Comparison of ENCODE assay signal across 7 mouse cellular contexts in the genomic region with DNA sequence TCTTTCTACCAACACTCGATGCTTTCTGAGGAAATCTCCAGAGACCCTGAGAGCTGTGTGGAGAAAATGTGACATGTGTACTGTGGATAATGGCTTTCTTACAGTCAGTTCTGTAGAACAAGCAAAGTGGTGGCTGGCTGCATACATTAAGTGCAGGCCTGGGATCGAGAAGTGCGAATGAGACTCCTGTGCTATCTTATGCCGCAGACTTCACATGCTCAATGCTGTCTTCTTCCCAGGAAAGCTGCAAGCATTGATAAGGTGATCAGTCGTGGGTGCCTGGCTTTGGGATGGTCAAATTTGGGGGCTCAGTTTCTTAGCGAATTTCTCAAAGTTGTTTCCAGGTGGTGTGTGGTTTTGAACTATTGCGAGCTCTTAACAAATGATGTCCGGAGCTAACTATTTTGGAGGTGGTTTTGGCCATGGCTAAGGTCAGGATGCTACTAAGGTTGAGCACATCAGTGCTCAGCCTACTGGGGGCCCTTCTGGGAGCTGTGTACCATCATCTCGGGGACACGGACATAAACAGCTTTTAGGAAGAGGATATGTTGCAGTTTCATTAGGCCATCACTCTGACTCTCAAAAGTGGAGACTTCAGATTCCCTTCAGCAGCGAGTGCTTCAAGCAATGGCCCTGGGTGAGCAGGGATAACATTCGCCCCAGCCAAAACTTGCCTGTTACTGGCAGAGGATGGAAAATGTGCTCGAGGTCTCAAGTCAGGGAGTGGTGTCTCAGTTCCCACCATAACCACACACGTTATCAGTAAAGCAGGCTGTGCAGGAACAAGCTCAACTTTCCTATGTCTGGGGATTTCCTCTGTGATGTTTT.
A peak's percentile ranks its signal among the peaks of the same experiment; 100 is the strongest.
DNase-seq lines count a peak whose midpoint lies in the region; ATAC-seq lines count a peak whose summit lies in the region.

No protein-coding gene starts in this region.

- H3K36me3 ChIP-seq in midbrain, embryonic 10.5 days = no peaks in the 10 kb centered on the region
- H3K36me3 ChIP-seq in midbrain, embryonic 11.5 days (ENCODE audit: control insufficient read depth, insufficient read depth, low read length) = no peaks in the 10 kb centered on the region
- no peaks in the 10 kb centered on the region for H3K36me3 ChIP-seq in heart, embryonic 16.5 days (ENCODE audit: control insufficient read depth, insufficient read depth)

- H3K27ac ChIP-seq in midbrain, embryonic 10.5 days (replicated peaks) = peak overlapping the region; percentile 67
- no peak overlapping the region for H3K27ac ChIP-seq in midbrain, embryonic 11.5 days (ENCODE audit: low read depth, low read length)
- H3K27ac ChIP-seq in heart, embryonic 16.5 days (ENCODE audit: low read length) = peak overlapping the region; percentile 41

- H3K4me1 ChIP-seq in midbrain, embryonic 10.5 days = peaks cover 15% of the 10 kb centered on the region
- no peaks in the 10 kb centered on the region; the same call in 1 of the 2 replicates for H3K4me1 ChIP-seq in midbrain, embryonic 11.5 days (ENCODE audit: control insufficient read depth, insufficient read depth, low read length)
- peaks cover 8% of the 10 kb centered on the region for H3K4me1 ChIP-seq in heart, embryonic 16.5 days (ENCODE audit: control insufficient read depth, insufficient read depth, low read length)

- no peak for ATAC-seq in midbrain, embryonic 11.5 days (ENCODE audit: low FRiP score)
- ATAC-seq in heart, embryonic 16.5 days (replicated peaks; ENCODE audit: extremely low read depth, insufficient read depth, low FRiP score) = peak; percentile 49; the same call in 1 of the 2 replicates

- 74% methylated on average over 14 of the region's 14 CpGs for WGBS in midbrain, embryonic 10.5 days
- WGBS in midbrain, embryonic 11.5 days = 69% methylated on average over 14 of the region's 14 CpGs
- WGBS in heart, embryonic 16.5 days = 55% methylated on average over 14 of the region's 14 CpGs

- H3K9ac ChIP-seq in midbrain, embryonic 11.5 days (ENCODE audit: low read length) = no peak overlapping the region
- H3K9ac ChIP-seq in heart, embryonic 16.5 days (ENCODE audit: low read length) = no peak overlapping the region

- no peak overlapping the region for H3K4me2 ChIP-seq in midbrain, embryonic 11.5 days
- no peak overlapping the region for H3K4me2 ChIP-seq in heart, embryonic 16.5 days (ENCODE audit: low read depth, low read length)

- H3K27me3 ChIP-seq in midbrain, embryonic 10.5 days (ENCODE audit: low read depth, poor library complexity, severe bottlenecking) = no peaks in the 10 kb centered on the region
- H3K27me3 ChIP-seq in midbrain, embryonic 11.5 days (ENCODE audit: control insufficient read depth, insufficient read depth, low read length) = no peaks in the 10 kb centered on the region
- H3K27me3 ChIP-seq in heart, embryonic 16.5 days (ENCODE audit: control insufficient read depth, insufficient read depth, low read length) = no peaks in the 10 kb centered on the region

- no peak overlapping the region for H3K4me3 ChIP-seq in midbrain, embryonic 10.5 days
- no peak overlapping the region for H3K4me3 ChIP-seq in midbrain, embryonic 11.5 days (ENCODE audit: low read depth, low read length)
- H3K4me3 ChIP-seq in heart, embryonic 16.5 days (ENCODE audit: low read length) = no peak overlapping the region

- H3K9me3 ChIP-seq in midbrain, embryonic 10.5 days (replicated peaks) = no peaks in the 10 kb centered on the region
- H3K9me3 ChIP-seq in midbrain, embryonic 11.5 days (ENCODE audit: control insufficient read depth, low read length) = no peaks in the 10 kb centered on the region
- no peaks in the 10 kb centered on the region for H3K9me3 ChIP-seq in heart, embryonic 16.5 days (replicated peaks; ENCODE audit: control insufficient read depth, low read length)

- DNase-seq in midbrain, embryonic 10.5 days (ENCODE audit: low spot score) = no peak
- no peak for DNase-seq in midbrain, embryonic 11.5 days (ENCODE audit: low spot score, missing footprints)
- DNase-seq in c-Kit-positive CD71-positive TER-119-negative erythroid progenitor cells, embryonic 14.5 days (ENCODE audit: low read depth) = peak; percentile 78
- DNase-seq in naive thymus-derived CD4-positive, alpha-beta T cell, adult 2 months (ENCODE audit: low read depth) = peak; percentile 72
- DNase-seq in frontal cortex, postnatal 36 days (ENCODE audit: low spot score in 2 of 2) = no peak
- no peak for DNase-seq in frontal cortex, postnatal 14 days (ENCODE audit: low spot score in 2 of 2)

Comparison
In these comparisons a context has a peak if more than half of its experiments do, and no peak if none do; other contexts are left out.
1. DNase-seq: peak in c-Kit-positive CD71-positive TER-119-negative erythroid progenitor cells, embryonic 14.5 days (single experiment) and naive thymus-derived CD4-positive, alpha-beta T cell, adult 2 months (single experiment); none in midbrain, embryonic 10.5 days (single experiment), midbrain, embryonic 11.5 days (single experiment), frontal cortex, postnatal 36 days (0 of 2) and frontal cortex, postnatal 14 days (0 of 2).